Mouse (Mus musculus) cortical plate, adult 2 months (tissue): ENCODE data around the gene Dhcr7.

ENCODE experiments used
- CTCF ChIP-seq: fragments of 200-500 bp; IDR thresholded peaks from 2 replicates; pipeline ENCODE4 v1.5.1; 2011; ENCODE audit warnings: mild to moderate bottlenecking, control low read depth, low read length; ENCODE audit not compliant: insufficient read depth; ENCODE audit errors: extremely low read depth
- POLR2A ChIP-seq: fragments of 200-500 bp; IDR thresholded peaks from 2 replicates; pipeline ENCODE4 v1.6.1; 2011; ENCODE audit warnings: mild to moderate bottlenecking, low read length, control low read depth; ENCODE audit not compliant: insufficient read depth; ENCODE audit errors: extremely low read depth

DNA sequence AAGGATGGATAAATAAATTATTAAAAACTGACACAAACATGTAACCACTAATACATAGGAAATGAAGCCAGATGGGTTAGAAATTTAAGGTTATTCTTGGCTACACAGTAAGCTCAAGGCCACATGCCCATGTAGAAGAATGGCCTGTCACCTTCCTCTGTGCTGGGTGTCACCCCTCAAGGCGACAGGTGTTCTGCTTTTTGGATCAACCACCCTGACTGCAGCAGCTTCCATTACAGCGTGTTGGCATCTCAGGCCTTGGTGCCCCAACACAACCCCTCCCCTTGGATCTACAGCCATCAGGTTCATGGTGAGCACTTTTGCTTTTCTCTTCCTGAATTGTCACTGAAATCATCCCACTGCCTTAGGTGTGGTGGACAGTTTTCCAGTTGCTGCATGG, 9.7 kb downstream of the Dhcr7 start:
- TF ChIP-seq CTCF (no peak), POLR2A (no peak)
